Mouse (Mus musculus) midbrain, embryonic 14.5 days (tissue): ENCODE results near the gene Tubg1. TPM values are rescaled to one million over a fixed set of nuclear protein-coding genes. Genes with fewer than 3 reads are reported as not detected.

ENCODE experiments used
- ATAC-seq: fragments of 200-750 bp; cut with Nextera tagmentation; 2 replicates; pipeline ENCODE4 v1.8.0; 2017; ENCODE audit warnings: moderate number of reproducible peaks, moderate library complexity; ENCODE audit not compliant: low FRiP score, low TSS enrichment
- DNase-seq: peaks from one replicate; pipeline ENCODE4 v3.0.0-alpha.2; 2015
- H3K27ac ChIP-seq: fragments of 300-500 bp; sonication (generic); replicated peaks from 2 replicates; pipeline ENCODE4 v1.5.1; 2014; ENCODE audit warnings: mild to moderate bottlenecking, low read depth, low read length, moderate library complexity
- H3K27me3 ChIP-seq: fragments of 300-500 bp; sonication (generic); 2 replicates; pipeline ENCODE4 v1.6.1; 2014; ENCODE audit warnings: low read length, control low read depth, mixed read lengths; ENCODE audit not compliant: control insufficient read depth, insufficient read depth
- H3K36me3 ChIP-seq: fragments of 300-500 bp; sonication (generic); 2 replicates; pipeline ENCODE4 v1.6.1; 2014; ENCODE audit warnings: low read length, control low read depth; ENCODE audit not compliant: control insufficient read depth, insufficient read depth
- H3K4me1 ChIP-seq: fragments of 300-500 bp; sonication (generic); 2 replicates; pipeline ENCODE4 v1.6.1; 2014; ENCODE audit warnings: mild to moderate bottlenecking, antibody characterized with exemption, low read length, control low read depth; ENCODE audit not compliant: control insufficient read depth, insufficient read depth
- H3K4me2 ChIP-seq: fragments of 300-500 bp; sonication (generic); 2 replicates; pipeline ENCODE4 v1.6.1; 2014; ENCODE audit warnings: mild to moderate bottlenecking, low read length, moderate library complexity
- H3K4me3 ChIP-seq: fragments of 300-500 bp; sonication (generic); replicated peaks from 2 replicates; pipeline ENCODE4 v1.5.1; 2014; ENCODE audit warnings: low read depth, low read length
- H3K9ac ChIP-seq: fragments of 300-500 bp; sonication (generic); replicated peaks from 2 replicates; pipeline ENCODE4 v1.6.1; 2014; ENCODE audit warnings: mild to moderate bottlenecking, low read length, moderate library complexity
- H3K9me3 ChIP-seq: fragments of 300-500 bp; sonication (generic); 2 replicates; pipeline ENCODE4 v1.6.1; 2016; ENCODE audit warnings: low read length, control low read depth, mixed read lengths; ENCODE audit not compliant: control insufficient read depth
- WGBS: fragments of 180-500 bp; shearing (Covaris S2); extraction: QIAGEN DNeasy Blood & Tissue Kit; methylation state at CpG from one replicate; pipeline ENCODE4 v1.1.7; 2014; 5-methylcytosine and 5-hydroxymethylcytosine counted together
- polyA plus RNA-seq: library from polyadenylated mRNA; unstranded; fragments of >200 nt; fragmentation: Nextera tagmentation; extraction: Ambion mirVana; gene quantifications from 2 replicates; pipeline ENCODE4 v1.2.1, GENCODE M21; 2014

Gene Tubg1
- polyA plus RNA-seq, 1 experiment from 2014 or later, result 73.3 TPM

- Histone ChIP-seq H3K4me3 (no peak overlapping the region), H3K9me3 (no peaks in the 10 kb centered on the region), H3K27me3 (peaks cover 55% of the 10 kb centered on the region), H3K4me1 (peaks cover 6% of the 10 kb centered on the region; the same call in 1 of the 2 replicates), H3K36me3 (peaks cover 49% of the 10 kb centered on the region), H3K27ac (no peak overlapping the region), H3K4me2 (no peak overlapping the region), H3K9ac (no peak overlapping the region)
- DNase-seq (no peak), ATAC-seq (no peak)
- 48% methylated on average over 5 of the region's 5 CpGs for WGBS
Measured at GRCm38 (mm10) chr11:101162772-101163171, 43.0 kb downstream of the Tubg1 start.

GRCm38 (mm10) chr11:101163476-101164350, 44.0 kb downstream of the Tubg1 start:
- no peak for DNase-seq
- Histone ChIP-seq H3K4me2 (peak overlapping the region; percentile 41), H3K27ac (no peak overlapping the region), H3K9ac (no peak overlapping the region; the same call in 1 of the 2 replicates), H3K4me3 (peak overlapping the region; percentile 24), H3K27me3 (peaks cover 64% of the 10 kb centered on the region), H3K36me3 (peaks cover 51% of the 10 kb centered on the region), H3K4me1 (peaks cover 6% of the 10 kb centered on the region; the same call in 1 of the 2 replicates), H3K9me3 (no peaks in the 10 kb centered on the region)
- WGBS, result 8% methylated on average over 49 of the region's 49 CpGs
- ATAC-seq, result no peak

- no peaks in the 10 kb centered on the region for H3K9me3 ChIP-seq
- no peak overlapping the region; the same call in 1 of the 2 replicates for H3K9ac ChIP-seq
Measured at GRCm38 (mm10) chr11:101164351-101164665, 44.6 kb downstream of the Tubg1 start.

GRCm38 (mm10) chr11:101164677-101165580, 45.2 kb downstream of the Tubg1 start:
- no peak for ATAC-seq
- H3K4me2 ChIP-seq, result no peak overlapping the region
- no peaks in the 10 kb centered on the region for H3K9me3 ChIP-seq
- WGBS, result 18% methylated on average over 35 of the region's 35 CpGs
- DNase-seq, result no peak
- H3K9ac ChIP-seq, result no peak overlapping the region
- no peak overlapping the region for H3K27ac ChIP-seq
- no peak overlapping the region for H3K4me3 ChIP-seq
- H3K36me3 ChIP-seq, result peaks cover 51% of the 10 kb centered on the region
- H3K4me1 ChIP-seq, result peaks cover 15% of the 10 kb centered on the region
- H3K27me3 ChIP-seq, result peaks cover 75% of the 10 kb centered on the region

More at GRCm38 (mm10) chr11:101164351-101164665, 44.6 kb downstream of the Tubg1 start:
- peak overlapping the region; percentile 24 for H3K4me3 ChIP-seq
- ATAC-seq (no peak), DNase-seq (no peak)
- peaks cover 51% of the 10 kb centered on the region for H3K36me3 ChIP-seq
- H3K27ac ChIP-seq, result no peak overlapping the region
- H3K4me2 ChIP-seq, result peak overlapping the region; percentile 41
- H3K4me1 ChIP-seq, result peaks cover 9% of the 10 kb centered on the region
- H3K27me3 ChIP-seq, result peaks cover 70% of the 10 kb centered on the region
- WGBS, result 4% methylated on average over 21 of the region's 21 CpGs

- no peak overlapping the region for H3K9ac ChIP-seq
- H3K36me3 ChIP-seq, result peaks cover 49% of the 10 kb centered on the region
- no peak for ATAC-seq
- DNase-seq, result no peak
- 54% methylated on average over 14 of the region's 14 CpGs for WGBS
- no peak overlapping the region for H3K27ac ChIP-seq
- H3K9me3 ChIP-seq, result no peaks in the 10 kb centered on the region
- H3K4me3 ChIP-seq, result no peak overlapping the region
- peaks cover 75% of the 10 kb centered on the region for H3K27me3 ChIP-seq
- H3K4me1 ChIP-seq, result peaks cover 23% of the 10 kb centered on the region
- no peak overlapping the region for H3K4me2 ChIP-seq
Measured at GRCm38 (mm10) chr11:101166357-101166756, 46.6 kb downstream of the Tubg1 start.

GRCm38 (mm10) chr11:101167211-101167962, 47.6 kb downstream of the Tubg1 start:
- no peaks in the 10 kb centered on the region for H3K9me3 ChIP-seq
- H3K4me2 ChIP-seq, result no peak overlapping the region
- H3K4me3 ChIP-seq, result no peak overlapping the region
- peaks cover 74% of the 10 kb centered on the region for H3K27me3 ChIP-seq
- no peak for DNase-seq
- 43% methylated on average over 19 of the region's 19 CpGs for WGBS
- peaks cover 40% of the 10 kb centered on the region for H3K36me3 ChIP-seq
- H3K4me1 ChIP-seq, result peaks cover 31% of the 10 kb centered on the region
- no peak overlapping the region for H3K9ac ChIP-seq
- ATAC-seq, result no peak
- H3K27ac ChIP-seq, result no peak overlapping the region

GRCm38 (mm10) chr11:101167963-101168300, 48.2 kb downstream of the Tubg1 start:
- 53% methylated on average over 8 of the region's 8 CpGs for WGBS
- H3K4me1 ChIP-seq, result peaks cover 35% of the 10 kb centered on the region

GRCm38 (mm10) chr11:101168301-101168980, 48.7 kb downstream of the Tubg1 start:
- no peaks in the 10 kb centered on the region for H3K9me3 ChIP-seq
- 61% methylated on average over 18 of the region's 18 CpGs for WGBS
- no peak for DNase-seq
- H3K36me3 ChIP-seq, result peaks cover 37% of the 10 kb centered on the region
- H3K4me3 ChIP-seq, result 0 out of 2 replicates have a peak overlapping the region, but pooled peaks have one; percentile 4
- H3K4me1 ChIP-seq, result peaks cover 40% of the 10 kb centered on the region
- no peak for ATAC-seq
- no peak overlapping the region; the same call in 1 of the 2 replicates for H3K9ac ChIP-seq
- H3K4me2 ChIP-seq, result peak overlapping the region; percentile 81; the same call in 1 of the 2 replicates
- peaks cover 66% of the 10 kb centered on the region for H3K27me3 ChIP-seq
- no peak overlapping the region for H3K27ac ChIP-seq

More at GRCm38 (mm10) chr11:101167963-101168300, 48.2 kb downstream of the Tubg1 start:
- ATAC-seq (no peak), DNase-seq (no peak)
- Histone ChIP-seq H3K9me3 (no peaks in the 10 kb centered on the region), H3K4me2 (no peak overlapping the region), H3K27me3 (peaks cover 69% of the 10 kb centered on the region), H3K36me3 (peaks cover 40% of the 10 kb centered on the region), H3K27ac (no peak overlapping the region), H3K4me3 (no peak overlapping the region), H3K9ac (no peak overlapping the region)
